Mouse (Mus musculus): ENCODE data around the gene Cmbl.

The Cmbl gene

GRCm38 (mm10) chr15:31565184-31565583 lies at the start of gene Cmbl:
Gene Cmbl (plus strand): TSS chr15:31565389.
- no peak for DNase-seq

- no peak for DNase-seq
These were observed 48.0 kb upstream of the Cmbl start for GRCm38 (mm10) chr15:31517186-31517585.

GRCm38 (mm10) chr15:31518371-31518770 lies 46.8 kb upstream of the Cmbl start:
- DNase-seq: no peak

GRCm38 (mm10) chr15:31519000-31519399 lies 46.2 kb upstream of the Cmbl start:
- no peak for DNase-seq

GRCm38 (mm10) chr15:31526463-31526862 lies 38.7 kb upstream of the Cmbl start:
- no peak for DNase-seq

- no peak for DNase-seq
These were observed 36.7 kb upstream of the Cmbl start for GRCm38 (mm10) chr15:31528477-31528876.

- no peak for DNase-seq
These were observed 36.1 kb upstream of the Cmbl start for GRCm38 (mm10) chr15:31529103-31529502.

- DNase-seq: peak; percentile 46 to 51
These were observed 35.2 kb upstream of the Cmbl start for GRCm38 (mm10) chr15:31529811-31530658.

GRCm38 (mm10) chr15:31530659-31531445 lies 34.3 kb upstream of the Cmbl start, which contains the start of gene March6:
Gene March6 (minus strand): TSS chr15:31531053.
- DNase-seq: peak; percentile 83 to 89

GRCm38 (mm10) chr15:31531446-31532330 lies 33.5 kb upstream of the Cmbl start:
- no peak for DNase-seq

- no peak for DNase-seq
These were observed 32.7 kb upstream of the Cmbl start for GRCm38 (mm10) chr15:31532331-31533021.

GRCm38 (mm10) chr15:31533529-31533928 lies 31.7 kb upstream of the Cmbl start:
- DNase-seq: no peak

GRCm38 (mm10) chr15:31534421-31535258 lies 30.5 kb upstream of the Cmbl start:
- DNase-seq: no peak

GRCm38 (mm10) chr15:31535259-31535855 lies 29.8 kb upstream of the Cmbl start:
- DNase-seq: no peak

GRCm38 (mm10) chr15:31536051-31536737 lies 29.0 kb upstream of the Cmbl start:
- DNase-seq: no peak

GRCm38 (mm10) chr15:31537706-31538105 lies 27.5 kb upstream of the Cmbl start:
- DNase-seq: no peak

- DNase-seq: no peak
These were observed 26.8 kb upstream of the Cmbl start for GRCm38 (mm10) chr15:31538346-31538745.

GRCm38 (mm10) chr15:31539643-31540512 lies 25.3 kb upstream of the Cmbl start:
- no peak for DNase-seq

- no peak for DNase-seq
These were observed 24.7 kb upstream of the Cmbl start for GRCm38 (mm10) chr15:31540513-31540802.
